Mouse (Mus musculus) cortical plate, adult 2 months (tissue): ENCODE results near the gene Ablim1.

Experiments used
- CTCF ChIP-seq: fragments of 200-500 bp; IDR thresholded peaks from 2 replicates; pipeline ENCODE4 v1.5.1; 2011; ENCODE audit warnings: mild to moderate bottlenecking, control low read depth, low read length; ENCODE audit not compliant: insufficient read depth; ENCODE audit errors: extremely low read depth
- POLR2A ChIP-seq: fragments of 200-500 bp; IDR thresholded peaks from 2 replicates; pipeline ENCODE4 v1.6.1; 2011; ENCODE audit warnings: mild to moderate bottlenecking, low read length, control low read depth; ENCODE audit not compliant: insufficient read depth; ENCODE audit errors: extremely low read depth

DNA sequence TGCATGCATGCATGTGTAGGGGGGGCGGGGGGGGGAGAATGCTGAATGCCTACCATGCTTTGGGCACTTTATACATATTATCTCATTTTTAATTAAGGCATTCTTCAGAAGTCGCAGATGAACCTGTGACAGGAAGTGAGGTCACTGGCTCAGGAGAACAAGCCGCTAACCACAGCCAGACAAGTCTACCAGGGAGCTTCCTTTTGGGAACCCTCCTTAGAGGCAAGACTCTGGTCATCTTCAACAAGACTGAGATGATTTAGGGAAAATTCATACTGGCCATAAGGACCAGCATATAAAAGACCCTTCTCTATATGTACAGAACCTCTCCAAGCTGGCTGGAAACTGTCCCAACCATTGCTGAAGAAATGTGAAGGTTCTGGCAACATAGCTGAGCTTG is 195.1 kb downstream of the Ablim1 start:
- TF ChIP-seq CTCF (no peak), POLR2A (no peak)
